Comparison of ENCODE assay signal across 11 mouse cellular contexts in genomic region chr4:107590805-107591534, GRCm38 (mm10).
DNase-seq lines count a peak whose midpoint lies in the region; ATAC-seq lines count a peak whose summit lies in the region.
"Had no signal": no experiment of that assay in that cellular context is flagged by ENCODE, and none has a peak within 500 bp of the region (broad histone marks: within the 10 kb centered on the region; RNA-seq: fewer than 3 reads in every experiment).

No protein-coding gene starts in this region.

- DNase-seq in hindbrain, embryonic 10.5 days (ENCODE audit: low spot score): no peak
- DNase-seq in hindbrain, embryonic 11.5 days (ENCODE audit: low spot score): no peak
- peak; percentile 63 for DNase-seq in embryonic facial prominence, embryonic 14.5 days (ENCODE audit: low spot score)
- peak; percentile 40 for DNase-seq in midbrain, embryonic 14.5 days
- no peak for DNase-seq in right cerebral cortex, postnatal 14 days
- DNase-seq in left cerebral cortex, adult 9 months (ENCODE audit: low spot score in 2 of 2): no peak
- no peak for DNase-seq in left cerebral cortex, adult 18-20 months (ENCODE audit: low spot score in 2 of 2)
- DNase-seq: embryo, embryonic 11 days; heart, postnatal 14 days; liver, embryonic 13.5 days had no signal

- no peak for ATAC-seq in hindbrain, embryonic 11.5 days (ENCODE audit: low FRiP score)
- peak; percentile 76 for ATAC-seq in embryonic facial prominence, embryonic 14.5 days (ENCODE audit: low read depth)
- no peak for ATAC-seq in hindbrain, embryonic 12.5 days (ENCODE audit: low FRiP score)
- ATAC-seq in midbrain, embryonic 14.5 days (ENCODE audit: low FRiP score, low TSS enrichment): no peak

- H3K4me3 ChIP-seq in hindbrain, embryonic 10.5 days: no peak overlapping the region
- H3K4me3 ChIP-seq in hindbrain, embryonic 11.5 days (ENCODE audit: low read depth, low read length): no peak overlapping the region
- no peak overlapping the region for H3K4me3 ChIP-seq in embryonic facial prominence, embryonic 14.5 days (ENCODE audit: low read depth, low read length)
- H3K4me3 ChIP-seq in hindbrain, embryonic 12.5 days: no peak overlapping the region
- H3K4me3 ChIP-seq in midbrain, embryonic 14.5 days (replicated peaks; ENCODE audit: low read depth, low read length): no peak overlapping the region
- H3K4me3 ChIP-seq: liver, embryonic 13.5 days had no signal

- H3K4me1 ChIP-seq in hindbrain, embryonic 10.5 days (replicated peaks): peaks cover 44% of the 10 kb centered on the region
- H3K4me1 ChIP-seq in hindbrain, embryonic 11.5 days (replicated peaks; ENCODE audit: control insufficient read depth, insufficient read depth, low read length): no peaks in the 10 kb centered on the region
- peaks cover 20% of the 10 kb centered on the region; the same call in 1 of the 2 replicates for H3K4me1 ChIP-seq in embryonic facial prominence, embryonic 14.5 days (ENCODE audit: control insufficient read depth, insufficient read depth, low read length)
- H3K4me1 ChIP-seq in hindbrain, embryonic 12.5 days: 0 out of 2 replicates have a peak, but pooled peaks cover 5% of the 10 kb centered on the region
- 0 out of 2 replicates have a peak, but pooled peaks cover 6% of the 10 kb centered on the region for H3K4me1 ChIP-seq in midbrain, embryonic 14.5 days (ENCODE audit: control insufficient read depth, insufficient read depth, low read length)
- H3K4me1 ChIP-seq: liver, embryonic 13.5 days had no signal

- 80% methylated on average over 14 of the region's 14 CpGs for whole genome bisulfite sequencing in hindbrain, embryonic 10.5 days
- WGBS in hindbrain, embryonic 11.5 days: 80% methylated on average over 14 of the region's 14 CpGs
- WGBS in embryonic facial prominence, embryonic 14.5 days: 57% methylated on average over 14 of the region's 14 CpGs
- WGBS in hindbrain, embryonic 12.5 days: 72% methylated on average over 14 of the region's 14 CpGs
- WGBS in midbrain, embryonic 14.5 days: 68% methylated on average over 14 of the region's 14 CpGs

- H3K27ac ChIP-seq in hindbrain, embryonic 10.5 days: peak overlapping the region; percentile 46; the same call in 1 of the 2 replicates
- H3K27ac ChIP-seq in hindbrain, embryonic 11.5 days (ENCODE audit: low read depth, low read length): no peak overlapping the region
- H3K27ac ChIP-seq in embryonic facial prominence, embryonic 14.5 days (replicated peaks; ENCODE audit: low read depth, low read length): 0 out of 2 replicates have a peak overlapping the region, but pooled peaks have one; percentile 52
- peak overlapping the region; percentile 18; the same call in 1 of the 2 replicates for H3K27ac ChIP-seq in hindbrain, embryonic 12.5 days
- H3K27ac ChIP-seq in midbrain, embryonic 14.5 days (replicated peaks; ENCODE audit: low read depth, low read length): no peak overlapping the region
- H3K27ac ChIP-seq: liver, embryonic 13.5 days had no signal

- no peaks in the 10 kb centered on the region for H3K36me3 ChIP-seq in hindbrain, embryonic 10.5 days
- H3K36me3 ChIP-seq in hindbrain, embryonic 11.5 days (ENCODE audit: control insufficient read depth, insufficient read depth, low read length): no peaks in the 10 kb centered on the region
- H3K36me3 ChIP-seq in embryonic facial prominence, embryonic 14.5 days (ENCODE audit: control insufficient read depth, insufficient read depth, low read length): no peaks in the 10 kb centered on the region
- no peaks in the 10 kb centered on the region for H3K36me3 ChIP-seq in hindbrain, embryonic 12.5 days
- H3K36me3 ChIP-seq in midbrain, embryonic 14.5 days (ENCODE audit: control insufficient read depth, insufficient read depth, low read length): no peaks in the 10 kb centered on the region
- H3K36me3 ChIP-seq: liver, embryonic 13.5 days had no signal

- H3K4me2 ChIP-seq in hindbrain, embryonic 11.5 days (replicated peaks; ENCODE audit: low read depth, low read length): no peak overlapping the region
- no peak overlapping the region for H3K4me2 ChIP-seq in embryonic facial prominence, embryonic 14.5 days (ENCODE audit: low read depth, low read length)
- no peak overlapping the region for H3K4me2 ChIP-seq in hindbrain, embryonic 12.5 days (replicated peaks)
- H3K4me2 ChIP-seq in midbrain, embryonic 14.5 days (ENCODE audit: low read length): no peak overlapping the region
- H3K4me2 ChIP-seq: liver, embryonic 13.5 days had no signal

- H3K9me3 ChIP-seq in hindbrain, embryonic 10.5 days: no peaks in the 10 kb centered on the region
- no peaks in the 10 kb centered on the region for H3K9me3 ChIP-seq in hindbrain, embryonic 11.5 days (ENCODE audit: control insufficient read depth, low read length)
- no peaks in the 10 kb centered on the region for H3K9me3 ChIP-seq in embryonic facial prominence, embryonic 14.5 days (ENCODE audit: control insufficient read depth, low read length)
- H3K9me3 ChIP-seq in hindbrain, embryonic 12.5 days (replicated peaks): no peaks in the 10 kb centered on the region
- H3K9me3 ChIP-seq in midbrain, embryonic 14.5 days (ENCODE audit: control insufficient read depth, low read length): no peaks in the 10 kb centered on the region
- H3K9me3 ChIP-seq: liver, embryonic 13.5 days had no signal

- H3K9ac ChIP-seq in hindbrain, embryonic 11.5 days (ENCODE audit: low read depth, low read length): no peak overlapping the region
- H3K9ac ChIP-seq in embryonic facial prominence, embryonic 14.5 days (ENCODE audit: low read depth, low read length): no peak overlapping the region
- no peak overlapping the region for H3K9ac ChIP-seq in hindbrain, embryonic 12.5 days
- no peak overlapping the region for H3K9ac ChIP-seq in midbrain, embryonic 14.5 days (replicated peaks; ENCODE audit: low read length)
- H3K9ac ChIP-seq: liver, embryonic 13.5 days had no signal

- H3K27me3 ChIP-seq in hindbrain, embryonic 10.5 days (ENCODE audit: insufficient read depth, poor library complexity, severe bottlenecking): peaks cover 12% of the 10 kb centered on the region; the same call in 1 of the 2 replicates
- no peaks in the 10 kb centered on the region for H3K27me3 ChIP-seq in hindbrain, embryonic 11.5 days (ENCODE audit: control insufficient read depth, insufficient read depth, low read length)
- H3K27me3 ChIP-seq in embryonic facial prominence, embryonic 14.5 days (replicated peaks; ENCODE audit: control insufficient read depth, insufficient read depth, low read length): no peaks in the 10 kb centered on the region
- no peaks in the 10 kb centered on the region for H3K27me3 ChIP-seq in hindbrain, embryonic 12.5 days
- H3K27me3 ChIP-seq in midbrain, embryonic 14.5 days (ENCODE audit: control insufficient read depth, insufficient read depth, low read length): no peaks in the 10 kb centered on the region

Comparison
In these comparisons a context has a peak if more than half of its experiments do, and no peak if none do; other contexts are left out.
1. H3K27ac ChIP-seq: peak in hindbrain, embryonic 10.5 days (single experiment), embryonic facial prominence, embryonic 14.5 days (single experiment) and hindbrain, embryonic 12.5 days (single experiment); none in hindbrain, embryonic 11.5 days (single experiment) and midbrain, embryonic 14.5 days (single experiment).
2. DNase-seq: peak in embryonic facial prominence, embryonic 14.5 days (single experiment) and midbrain, embryonic 14.5 days (single experiment); none in hindbrain, embryonic 10.5 days (single experiment), hindbrain, embryonic 11.5 days (single experiment), right cerebral cortex, postnatal 14 days (single experiment), left cerebral cortex, adult 9 months (0 of 2) and left cerebral cortex, adult 18-20 months (0 of 2).